Mouse (Mus musculus) liver, adult 2 months (tissue): ENCODE measurements around the gene Tob1. TPM values are rescaled to one million over a fixed set of nuclear protein-coding genes. Genes with fewer than 3 reads are reported as not detected.

Experiments used
- DNase-seq: peaks from one replicate; pipeline ENCODE4 v3.0.0-alpha.2; 2011; ENCODE audit warnings: low read depth, low spot score; ENCODE audit errors: extremely low read depth
- H3K27ac ChIP-seq: fragments of 200-500 bp; replicated peaks from 2 replicates; pipeline ENCODE4 v1.5.1; 2012; ENCODE audit warnings: low read depth, mild to moderate bottlenecking, control low read depth, inconsistent platforms, low read length; ENCODE audit not compliant: insufficient read depth
- H3K27me3 ChIP-seq: fragments of 200-500 bp; 2 replicates; pipeline ENCODE4 v1.6.1; 2012; ENCODE audit warnings: mild to moderate bottlenecking, moderate library complexity, low read length, inconsistent platforms; ENCODE audit not compliant: control insufficient read depth, insufficient read depth
- H3K36me3 ChIP-seq: fragments of 200-500 bp; 2 replicates; pipeline ENCODE4 v1.6.1; 2012; ENCODE audit warnings: low read length, inconsistent platforms; ENCODE audit not compliant: control insufficient read depth, insufficient read depth
- H3K4me1 ChIP-seq: fragments of 200-500 bp; 2 replicates; pipeline ENCODE4 v1.6.1; 2011; ENCODE audit warnings: low read length; ENCODE audit not compliant: control insufficient read depth, insufficient read depth
- H3K4me3 ChIP-seq: fragments of 200-500 bp; 2 replicates; pipeline ENCODE4 v1.5.1; 2011; ENCODE audit warnings: low read depth, mild to moderate bottlenecking, control low read depth, low read length, moderate library complexity; ENCODE audit not compliant: insufficient read depth
- H3K79me2 ChIP-seq: fragments of 200-500 bp; 2 replicates; pipeline ENCODE4 v1.6.1; 2012; ENCODE audit warnings: inconsistent platforms, mild to moderate bottlenecking, low read length, moderate library complexity; ENCODE audit not compliant: control insufficient read depth, insufficient read depth
- H3K9ac ChIP-seq: fragments of 200-500 bp; 2 replicates; pipeline ENCODE4 v1.6.1; 2012; ENCODE audit warnings: low read depth, mild to moderate bottlenecking, control low read depth, inconsistent platforms, low read length
- CTCF ChIP-seq: fragments of 200-500 bp; IDR thresholded peaks from 2 replicates; pipeline ENCODE4 v1.5.1; 2011; ENCODE audit warnings: low read depth, low read length, control low read depth
- POLR2A ChIP-seq: fragments of 200-500 bp; IDR thresholded peaks from 2 replicates; pipeline ENCODE4 v1.6.1; 2011; ENCODE audit warnings: low read length, control low read depth; ENCODE audit not compliant: insufficient read depth; ENCODE audit errors: extremely low read depth
- WGBS: fragments of 180-500 bp; shearing (Covaris S2); methylation state at CpG from one replicate; pipeline ENCODE4 v1.1.7; 2018; 5-methylcytosine and 5-hydroxymethylcytosine counted together
- polyA plus RNA-seq: library from polyadenylated mRNA; depleted of rRNA; stranded (reverse); fragments of >200 nt; gene quantifications from 2 replicates; pipeline ENCODE4 v1.2.3, GENCODE M21; 2012; rRNA removed
- total RNA-seq: library from RNA; depleted of rRNA; stranded (reverse); fragments of >200 nt; gene quantifications from 2 replicates; pipeline ENCODE4 v1.2.3, GENCODE M21; 2014; rRNA removed

Gene Tob1
- total and polyA plus RNA-seq, 2 experiments = 39.9 to 47.1 TPM

DNA sequence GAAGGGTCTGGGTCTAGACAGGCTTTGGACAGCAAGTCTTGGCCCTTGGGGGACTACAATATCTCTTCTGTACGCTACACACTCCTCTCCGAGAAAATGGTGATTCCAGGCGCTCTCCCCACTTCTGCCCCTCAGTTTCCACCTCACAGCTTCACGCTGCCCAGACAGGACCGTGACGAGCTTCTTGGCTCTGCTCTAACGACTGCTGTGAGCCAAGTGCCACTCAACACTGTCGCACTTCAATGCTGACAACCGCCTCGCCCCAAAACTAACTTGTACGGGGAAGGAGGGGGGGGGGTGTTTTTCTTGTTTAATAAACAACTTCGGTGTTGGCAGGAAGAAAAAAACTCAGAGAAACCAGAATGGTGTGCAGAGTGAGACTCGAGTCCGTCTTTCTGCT, 46.7 kb downstream of the Tob1 start:
- Histone ChIP-seq H3K4me1 (no peaks in the 10 kb centered on the region), H3K4me3 (no peak overlapping the region), H3K27ac (no peak overlapping the region), H3K79me2 (no peaks in the 10 kb centered on the region), H3K27me3 (no peaks in the 10 kb centered on the region), H3K9ac (no peak overlapping the region), H3K36me3 (no peaks in the 10 kb centered on the region)
- no peak for DNase-seq
- 83% methylated on average over 14 of the region's 14 CpGs for WGBS
- TF ChIP-seq CTCF (no peak), POLR2A (no peak)

DNA sequence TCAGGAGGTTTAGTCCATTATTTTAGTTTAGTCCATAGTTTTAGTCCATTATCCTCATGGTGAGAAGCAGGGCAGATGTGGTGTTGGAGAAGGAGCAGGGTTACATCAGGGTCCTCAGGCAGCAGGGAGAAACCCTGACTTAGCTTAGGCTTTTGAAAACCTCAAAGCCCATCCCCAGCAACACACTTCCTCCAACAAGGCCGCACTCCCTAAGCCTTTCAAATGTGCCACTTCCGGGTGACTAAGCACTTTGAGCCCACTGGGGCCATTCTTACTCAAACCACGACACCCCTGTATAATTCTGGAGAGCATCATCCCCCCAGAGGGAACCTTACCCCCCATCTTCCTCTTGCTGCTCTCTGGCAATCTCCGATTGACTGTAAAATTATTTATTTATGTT, 48.6 kb downstream of the Tob1 start:
- 80% methylated on average over 4 of the region's 4 CpGs for WGBS
- TF ChIP-seq CTCF (no peak), POLR2A (no peak)
- DNase-seq = no peak
- Histone ChIP-seq H3K27ac (no peak overlapping the region), H3K79me2 (no peaks in the 10 kb centered on the region), H3K4me3 (no peak overlapping the region), H3K27me3 (no peaks in the 10 kb centered on the region), H3K9ac (no peak overlapping the region), H3K4me1 (no peaks in the 10 kb centered on the region), H3K36me3 (no peaks in the 10 kb centered on the region)

DNA sequence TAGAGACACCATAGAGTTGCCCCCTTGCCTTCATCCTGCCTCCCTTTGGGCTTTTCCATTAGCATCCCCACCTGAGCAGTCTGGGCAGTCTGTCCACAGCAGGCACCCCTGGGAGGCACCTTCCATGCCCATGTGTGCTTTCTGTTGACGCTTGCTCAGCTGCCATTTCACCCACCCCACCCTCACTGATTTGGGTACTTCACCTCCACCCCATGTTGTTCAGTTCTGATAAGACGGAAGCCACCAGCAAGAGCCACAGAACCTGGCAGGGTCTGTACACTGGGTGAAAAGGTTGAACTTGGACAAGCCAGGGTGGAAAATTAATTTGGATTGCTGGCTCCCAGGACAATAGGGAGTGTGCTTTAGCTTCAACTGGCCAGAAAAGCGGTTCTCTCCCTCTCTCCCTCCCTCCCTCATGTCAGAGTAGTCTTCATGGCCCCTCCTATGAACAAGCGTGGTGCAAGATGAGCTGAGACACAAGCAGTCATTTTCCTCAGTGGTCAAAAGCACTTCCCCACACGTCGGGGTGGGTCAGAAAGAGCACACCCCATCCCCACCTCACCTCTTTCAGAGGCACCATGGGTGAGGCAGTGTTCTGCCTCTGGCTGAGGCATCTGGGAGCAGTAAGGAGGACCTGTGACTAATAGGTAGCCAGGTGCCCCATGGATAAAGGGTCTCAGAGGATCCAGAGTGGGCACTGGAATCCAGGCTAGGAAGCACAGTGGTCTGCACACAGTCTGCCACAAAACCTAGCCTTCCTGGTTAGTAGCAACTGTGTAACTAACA, 50.5 kb downstream of the Tob1 start:
- no peaks in the 10 kb centered on the region for H3K4me1 ChIP-seq

More for the DNA sequence above, 50.5 kb downstream of the Tob1 start:
- no peaks in the 10 kb centered on the region for H3K36me3 ChIP-seq
- no peak overlapping the region for H3K9ac ChIP-seq
- no peaks in the 10 kb centered on the region for H3K27me3 ChIP-seq
- H3K79me2 ChIP-seq = no peaks in the 10 kb centered on the region
- TF ChIP-seq CTCF = no peak
- TF ChIP-seq POLR2A = no peak
- no peak overlapping the region for H3K4me3 ChIP-seq
- H3K27ac ChIP-seq = no peak overlapping the region
- 91% methylated on average over 6 of the region's 6 CpGs for WGBS
- no peak for DNase-seq

Other genes starting within 250 kb of the Tob1 start
- gene Gm20390, start 243.2 kb upstream of the Tob1 start, total RNA-seq = 46.7 and 64.4 TPM in 2 replicates
- gene Gm20390, start 243.2 kb upstream of the Tob1 start, polyA plus RNA-seq = 36.2 and 37.6 TPM in 2 replicates
- 20.7 and 36.2 TPM in 2 replicates for gene Nme1, start 242.9 kb upstream of the Tob1 start, total RNA-seq
- 73.7 and 83.2 TPM in 2 replicates for gene Nme1, start 242.9 kb upstream of the Tob1 start, polyA plus RNA-seq
- 52.4 and 58.5 TPM in 2 replicates for gene Spag9, start 215.4 kb upstream of the Tob1 start, total RNA-seq
- 9.8 and 12.2 TPM in 2 replicates for gene Spag9, start 215.4 kb upstream of the Tob1 start, polyA plus RNA-seq
- gene Wfikkn2, start 34.6 kb downstream of the Tob1 start, total RNA-seq = under 0.01 TPM in 1 of 2 replicates, not detected in the other
- gene Wfikkn2, start 34.6 kb downstream of the Tob1 start, polyA plus RNA-seq = 0.04 TPM in 1 of 2 replicates, not detected in the other
- gene Gm21885, start 70.4 kb downstream of the Tob1 start, total RNA-seq = 0.67 TPM in 1 of 2 replicates, not detected in the other
- gene Gm21885, start 70.4 kb downstream of the Tob1 start, polyA plus RNA-seq = 0.16 and 0.49 TPM in 2 replicates
- gene Luc7l3, start 110.5 kb downstream of the Tob1 start, total RNA-seq = 17.9 and 20.1 TPM in 2 replicates
- 2.5 and 4.6 TPM in 2 replicates for gene Luc7l3, start 110.5 kb downstream of the Tob1 start, polyA plus RNA-seq
- 28.0 and 30.0 TPM in 2 replicates for gene Ankrd40, start 116.5 kb downstream of the Tob1 start, total RNA-seq
- 47.6 and 56.5 TPM in 2 replicates for gene Ankrd40, start 116.5 kb downstream of the Tob1 start, polyA plus RNA-seq
- 180 and 280 TPM in 2 replicates for gene Abcc3, start 181.5 kb downstream of the Tob1 start, total RNA-seq
- 251 and 292 TPM in 2 replicates for gene Abcc3, start 181.5 kb downstream of the Tob1 start, polyA plus RNA-seq